ENCODE assay signal across 8 mouse cellular contexts in the genomic region with DNA sequence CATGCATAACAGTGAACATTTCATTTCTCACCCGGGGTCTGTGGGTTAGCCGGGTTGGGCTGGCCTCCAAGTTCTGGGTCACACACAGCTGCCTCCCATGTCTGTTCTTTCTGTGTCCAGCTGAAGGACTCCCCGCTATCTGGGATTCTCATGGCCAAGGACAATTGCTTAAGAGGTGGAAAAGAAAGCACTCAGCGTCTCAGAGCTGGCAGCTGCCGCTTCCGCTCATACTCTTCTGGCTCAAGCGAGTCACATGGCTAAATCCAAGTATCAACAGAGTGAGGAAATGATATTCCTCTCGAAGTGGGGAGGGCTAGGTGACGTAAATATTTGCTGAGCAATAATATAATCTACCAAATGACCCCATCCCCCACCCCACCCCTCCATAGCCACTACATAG. TPM values are rescaled to one million over a fixed set of nuclear protein-coding genes. Genes with fewer than 3 reads are reported as not detected.
DNase-seq lines count a peak whose midpoint lies in the region; ATAC-seq lines count a peak whose summit lies in the region.

No protein-coding gene starts in this region.

- peak; percentile 17 to 59 for DNase-seq in spleen, postnatal 4 days (ENCODE audit: low spot score in 2 of 2)
- DNase-seq in spleen, postnatal 14 days (ENCODE audit: low spot score in 2 of 2) = no peak
- DNase-seq in gastrocnemius, postnatal 36 days = peak; percentile 49 to 51
- peak; percentile 60 for DNase-seq in kidney, adult 9 months
- peak; percentile 85 for DNase-seq in lung, postnatal 10 days
- DNase-seq in frontal cortex, postnatal 10 days (ENCODE audit: low spot score in 2 of 2) = no peak
- no peak for DNase-seq in embryo, embryonic 10.5 days (ENCODE audit: low spot score)

- no peaks in the 10 kb centered on the region for H3K9me3 ChIP-seq in neural tube, embryonic 15.5 days (replicated peaks)

- no peak for ATAC-seq in neural tube, embryonic 15.5 days (ENCODE audit: low FRiP score)

- H3K27me3 ChIP-seq in neural tube, embryonic 15.5 days (replicated peaks) = no peaks in the 10 kb centered on the region

- 50% methylated on average over 9 of the region's 9 CpGs for WGBS in neural tube, embryonic 15.5 days

- H3K36me3 ChIP-seq in neural tube, embryonic 15.5 days = no peaks in the 10 kb centered on the region

- intact Hi-C loops in gastrocnemius, postnatal 36 days (cut with DNase I) = no loop called here

- peaks cover 18% of the 10 kb centered on the region; the same call in 1 of the 2 replicates for H3K4me1 ChIP-seq in neural tube, embryonic 15.5 days

- no peak overlapping the region for H3K4me2 ChIP-seq in neural tube, embryonic 15.5 days

- no peak overlapping the region for H3K9ac ChIP-seq in neural tube, embryonic 15.5 days (replicated peaks)

- no peak overlapping the region for H3K27ac ChIP-seq in neural tube, embryonic 15.5 days (replicated peaks)

- no peak overlapping the region for H3K4me3 ChIP-seq in neural tube, embryonic 15.5 days (replicated peaks)

RNA-seq across cellular contexts. Expression of gene Top1, which starts 25.9 kb away (rescaled TPM):
- 10 to 100 TPM; 30.3 to 34.2 TPM for total RNA-seq in gastrocnemius, postnatal 36 days (2021)
- 65.2 and 68.5 TPM in 2 replicates for polyA plus RNA-seq in neural tube, embryonic 15.5 days (2015; fragmentation: Nextera tagmentation; extraction: Ambion mirVana)

Comparison
In these comparisons a context has a peak if more than half of its experiments do, and no peak if none do; other contexts are left out.
1. DNase-seq: peak in spleen, postnatal 4 days (2 of 2), gastrocnemius, postnatal 36 days (2 of 2), kidney, adult 9 months (single experiment) and lung, postnatal 10 days (single experiment); none in spleen, postnatal 14 days (0 of 2), frontal cortex, postnatal 10 days (0 of 2) and embryo, embryonic 10.5 days (single experiment).